Mouse (Mus musculus) myocyte (in vitro differentiated cells): ENCODE data around the gene Kctd2.

Source experiments
- CEBPB ChIP-seq: IDR thresholded peaks from 2 replicates; pipeline ENCODE4 v1.6.1; 2011; ENCODE audit warnings: mild to moderate bottlenecking, moderate library complexity; ENCODE audit not compliant: poor library complexity, insufficient read depth, severe bottlenecking
- E2F4 ChIP-seq: IDR thresholded peaks from one replicate; pipeline ENCODE4 v1.6.1; 2011; ENCODE audit warnings: mild to moderate bottlenecking, control low read depth, moderate library complexity; ENCODE audit not compliant: insufficient read depth
- MAX ChIP-seq: IDR thresholded peaks from one replicate; pipeline ENCODE4 v1.6.1; 2011; ENCODE audit warnings: low read depth, mild to moderate bottlenecking, control low read depth
- MYOD1 ChIP-seq, 3 experiments: IDR thresholded peaks; one replicate each; pipeline ENCODE4 v1.6.1; 2011; ENCODE audit warnings: control low read depth in 2 of 3, low read depth in 2 of 3, mild to moderate bottlenecking in 2 of 3, moderate library complexity in 1 of 3; ENCODE audit not compliant: insufficient read length in 2 of 3, control insufficient read depth in 1 of 3
- MYOG ChIP-seq, 3 experiments: IDR thresholded peaks; one replicate each; pipeline ENCODE4 v1.6.1; 2011; ENCODE audit warnings: control low read depth in 2 of 3, low read depth in 2 of 3, mild to moderate bottlenecking in 2 of 3; ENCODE audit not compliant: insufficient read length in 2 of 3, control insufficient read depth in 1 of 3, insufficient read depth in 1 of 3
- POLR2A ChIP-seq: IDR thresholded peaks from one replicate; pipeline ENCODE4 v1.6.1; 2011; ENCODE audit warnings: low read depth, mild to moderate bottlenecking, control low read depth, moderate library complexity; ENCODE audit not compliant: insufficient read length
- POLR2AphosphoS2 ChIP-seq: IDR thresholded peaks from one replicate; pipeline ENCODE4 v1.6.1; 2011; ENCODE audit warnings: low read depth, control low read depth; ENCODE audit not compliant: insufficient read length
- REST ChIP-seq: IDR thresholded peaks from one replicate; pipeline ENCODE4 v1.6.1; 2011; ENCODE audit warnings: mild to moderate bottlenecking, control low read depth, moderate library complexity; ENCODE audit not compliant: insufficient read depth, insufficient read length
- TCF12 ChIP-seq: IDR thresholded peaks from one replicate; pipeline ENCODE4 v1.6.1; 2011; ENCODE audit warnings: mild to moderate bottlenecking, control low read depth; ENCODE audit not compliant: poor library complexity, insufficient read depth, severe bottlenecking
- TCF3 ChIP-seq: IDR thresholded peaks from one replicate; pipeline ENCODE4 v1.6.1; 2011; ENCODE audit warnings: low read depth, control low read depth; ENCODE audit not compliant: insufficient read length
- USF1 ChIP-seq: IDR thresholded peaks from one replicate; pipeline ENCODE4 v1.6.1; 2011; ENCODE audit warnings: low read depth, mild to moderate bottlenecking, control low read depth, moderate library complexity

DNA sequence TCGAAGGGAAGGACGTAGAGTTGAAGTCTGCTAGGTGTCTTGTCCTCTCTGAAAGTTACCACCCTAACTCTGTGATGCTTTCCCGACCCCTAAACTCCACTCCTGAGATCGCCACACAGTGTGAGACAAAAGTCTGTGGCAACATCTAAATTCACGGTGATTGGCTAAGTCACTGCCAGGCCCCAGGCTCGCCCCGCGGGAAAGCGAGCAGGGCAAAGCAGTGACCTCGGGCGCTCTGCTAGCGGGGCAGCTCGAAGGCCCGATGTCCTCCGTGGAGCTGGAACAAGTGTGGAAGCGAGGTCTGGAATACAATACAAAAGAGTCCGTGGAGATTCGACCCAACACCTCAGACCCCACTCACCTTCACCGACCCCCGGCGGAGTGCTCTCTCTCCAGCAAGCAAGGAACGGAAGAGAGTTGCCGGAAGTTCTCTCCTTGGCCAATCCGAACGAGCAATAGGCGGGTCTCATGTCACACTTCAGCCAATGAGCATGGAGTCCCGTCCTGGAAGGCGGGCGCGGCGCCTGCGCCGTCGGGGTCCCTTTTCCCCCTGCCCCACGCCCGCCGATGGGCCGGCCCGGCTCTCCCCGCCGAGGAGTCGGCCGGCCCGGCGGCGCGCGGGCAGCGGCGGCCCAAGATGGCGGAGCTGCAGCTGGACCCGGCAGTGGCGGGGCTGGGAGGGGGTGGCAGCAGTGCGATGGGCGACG, at the start of gene Kctd2, which contains the start of gene Atp5h:
- TF ChIP-seq POLR2A (peak; percentile 84), USF1 (peak; percentile 45), E2F4 (no peak), POLR2AphosphoS2 (no peak), TCF12 (no peak), MYOD1 (IDR thresholded peaks at IDR 0.05; ENCODE audit: control insufficient read depth in 1 of 3, insufficient read length in 2 of 3, low read depth in 2 of 3) (no peak), CEBPB (no peak), MYOG (IDR thresholded peaks at IDR 0.05; ENCODE audit: control insufficient read depth in 1 of 3, insufficient read depth in 1 of 3, insufficient read length in 2 of 3, low read depth in 2 of 3) (no peak), TCF3 (no peak), REST (no peak), MAX (no peak)
